Mouse (Mus musculus): ENCODE results near the gene Defb36.

DNA sequence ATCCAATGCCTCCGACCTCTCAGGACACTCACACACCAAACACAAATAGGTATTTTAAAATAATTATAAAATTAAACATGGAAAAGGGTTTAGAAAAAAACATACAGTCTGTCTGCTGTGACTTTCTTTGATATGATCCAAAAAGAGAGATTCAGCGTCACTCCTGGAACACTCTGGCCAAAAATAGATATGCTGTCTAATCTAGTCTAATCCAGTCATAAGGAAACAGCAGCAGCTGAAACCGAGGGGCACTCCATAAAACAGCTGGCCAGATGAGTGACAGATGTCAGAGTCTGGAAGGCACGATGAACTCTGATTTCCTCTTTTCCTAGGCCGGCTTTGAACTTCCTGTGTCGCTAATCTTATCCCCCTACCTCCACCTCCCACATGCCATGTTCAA is 12.3 kb downstream of the Defb36 start:
- TF ChIP-seq GATA1 (IDR thresholded peaks at IDR 0.05; ENCODE audit: borderline replicate concordance, low read length) (no peak), FLI1 (IDR thresholded peaks at IDR 0.05; ENCODE audit: low read length) (no peak)
